Mouse (Mus musculus) limb, embryonic 15.5 days (tissue): ENCODE measurements around the gene Cox6b1. TPM values are rescaled to one million over a fixed set of nuclear protein-coding genes. Genes with fewer than 3 reads are reported as not detected.

Source experiments
- ATAC-seq: fragments of 200-750 bp; cut with Nextera tagmentation; 2 replicates; pipeline ENCODE4 v1.8.0; 2017; ENCODE audit warnings: low read depth, moderate TSS enrichment; ENCODE audit not compliant: insufficient number of reproducible peaks, low FRiP score, low TSS enrichment
- H3K27ac ChIP-seq: fragments of 300-500 bp; sonication (generic); 2 replicates; pipeline ENCODE4 v1.5.1; 2015; ENCODE audit warnings: moderate library complexity, mild to moderate bottlenecking, inconsistent platforms
- H3K27me3 ChIP-seq: fragments of 300-500 bp; sonication (generic); 2 replicates; pipeline ENCODE4 v1.6.1; 2015; ENCODE audit warnings: inconsistent platforms
- H3K36me3 ChIP-seq: fragments of 300-500 bp; sonication (generic); 2 replicates; pipeline ENCODE4 v1.6.1; 2015; ENCODE audit warnings: inconsistent platforms
- H3K4me1 ChIP-seq: fragments of 300-500 bp; sonication (generic); 2 replicates; pipeline ENCODE4 v1.6.1; 2015; ENCODE audit warnings: inconsistent platforms
- H3K4me2 ChIP-seq: fragments of 300-500 bp; sonication (generic); 2 replicates; pipeline ENCODE4 v1.6.1; 2015; ENCODE audit warnings: mild to moderate bottlenecking, inconsistent platforms
- H3K4me3 ChIP-seq: fragments of 300-500 bp; sonication (generic); 2 replicates; pipeline ENCODE4 v1.5.1; 2015; ENCODE audit warnings: mild to moderate bottlenecking, inconsistent platforms
- H3K9ac ChIP-seq: fragments of 300-500 bp; sonication (generic); 2 replicates; pipeline ENCODE4 v1.6.1; 2015; ENCODE audit warnings: inconsistent platforms
- H3K9me3 ChIP-seq: fragments of 300-500 bp; sonication (generic); 2 replicates; pipeline ENCODE4 v1.6.1; 2016; ENCODE audit warnings: inconsistent platforms
- WGBS: fragments of 180-500 bp; shearing (Covaris S2); methylation state at CpG from one replicate; pipeline ENCODE4 v1.1.7; 2015; 5-methylcytosine and 5-hydroxymethylcytosine counted together
- polyA plus RNA-seq: library from polyadenylated mRNA; unstranded; fragments of >200 nt; fragmentation: Nextera tagmentation; extraction: Ambion mirVana; gene quantifications from 2 replicates; pipeline ENCODE4 v1.2.1, GENCODE M21; 2015

The Cox6b1 gene
- 739 and 763 TPM in 2 replicates for polyA plus RNA-seq

DNA sequence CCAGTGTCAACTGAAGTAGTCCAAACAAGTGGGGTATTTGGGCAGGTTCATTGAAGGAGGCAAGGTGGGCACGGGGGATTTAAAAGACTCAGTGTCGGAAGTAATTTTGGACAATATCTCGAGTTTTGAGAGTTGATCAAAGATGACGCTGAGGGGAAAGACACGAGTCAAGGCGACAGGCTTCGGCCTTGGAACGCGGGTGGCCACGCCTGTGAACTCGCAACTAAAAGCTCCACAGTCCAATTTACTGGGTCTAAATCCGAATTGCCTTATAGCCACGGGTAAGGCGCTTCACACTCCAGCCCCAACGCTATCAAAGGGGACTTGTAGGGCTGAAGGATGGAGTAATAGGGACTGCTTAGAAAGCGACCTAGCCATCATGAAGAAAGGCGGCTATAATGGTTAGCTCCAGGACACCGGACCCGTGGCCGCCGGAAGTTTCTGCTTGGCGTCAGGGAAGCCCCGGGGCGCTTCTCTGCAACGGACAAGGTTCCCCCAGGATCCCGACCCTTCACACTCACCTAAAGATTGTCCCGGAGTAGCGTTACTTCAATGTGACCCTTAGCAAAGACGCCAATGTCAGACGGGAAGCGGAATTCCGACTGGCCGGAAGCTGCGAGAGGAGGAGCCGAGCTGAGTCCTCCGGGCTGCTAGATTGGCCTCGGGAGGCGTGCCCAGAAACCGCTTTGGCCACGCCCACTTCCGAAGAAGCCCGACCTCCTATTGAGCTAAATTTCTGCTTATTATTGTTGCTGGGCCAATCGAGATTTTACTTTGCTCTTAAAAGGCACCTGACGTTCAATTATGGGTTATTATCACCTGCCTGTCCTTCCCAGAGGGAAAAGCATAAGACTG lies at the start of gene Cox6b1:
Cox6b1 (minus strand) TSS at position 622 of the 855 bp plus-strand sequence.
- 0 out of 2 replicates have a peak, but pooled peaks cover 14% of the 10 kb centered on the region for H3K27me3 ChIP-seq
- 2% methylated on average over 44 of the region's 44 CpGs for WGBS
- H3K9ac ChIP-seq, result peak within 1 kb of the TSS; percentile 78
- peaks cover 32% of the 10 kb centered on the region for H3K36me3 ChIP-seq
- peak within 1 kb of the TSS; percentile 78 for H3K4me3 ChIP-seq
- H3K4me1 ChIP-seq, result peaks cover 11% of the 10 kb centered on the region
- peak; percentile 86 for ATAC-seq
- peak within 1 kb of the TSS; percentile 69; the same call in 1 of the 2 replicates for H3K27ac ChIP-seq
- H3K9me3 ChIP-seq, result no peaks in the 10 kb centered on the region
- peak within 1 kb of the TSS; percentile 62 for H3K4me2 ChIP-seq

DNA sequence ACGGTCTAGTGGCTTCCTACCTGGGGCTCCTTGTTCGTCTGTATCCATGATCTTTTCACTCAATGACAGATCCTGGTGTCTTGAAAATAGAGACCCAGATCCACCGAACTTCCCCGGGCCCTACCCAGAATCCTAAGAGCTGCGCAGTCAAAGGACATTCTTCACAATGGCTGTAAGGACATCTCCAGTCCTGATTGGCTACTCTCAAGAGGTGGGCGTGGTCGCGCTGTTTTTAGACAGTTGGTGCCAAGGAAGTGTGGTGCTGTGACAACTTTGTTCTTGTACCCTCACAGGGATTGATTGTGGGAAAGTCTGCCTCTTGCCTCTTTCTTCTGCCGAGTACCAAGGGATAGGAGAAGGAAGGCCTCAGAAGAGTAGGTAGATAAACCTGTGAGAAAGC lies 45.5 kb upstream of the Cox6b1 start, which contains the start of gene Pmis2:
Pmis2 (minus strand) TSS at position 126 of the 400 bp plus-strand sequence.
- Histone ChIP-seq H3K9me3 (no peaks in the 10 kb centered on the region), H3K9ac (no peak within 1 kb of the TSS), H3K4me1 (no peaks in the 10 kb centered on the region), H3K4me2 (no peak within 1 kb of the TSS), H3K27me3 (no peaks in the 10 kb centered on the region), H3K36me3 (no peaks in the 10 kb centered on the region), H3K4me3 (no peak within 1 kb of the TSS), H3K27ac (no peak within 1 kb of the TSS)
- 63% methylated on average over 9 of the region's 9 CpGs for WGBS
- ATAC-seq, result no peak

DNA sequence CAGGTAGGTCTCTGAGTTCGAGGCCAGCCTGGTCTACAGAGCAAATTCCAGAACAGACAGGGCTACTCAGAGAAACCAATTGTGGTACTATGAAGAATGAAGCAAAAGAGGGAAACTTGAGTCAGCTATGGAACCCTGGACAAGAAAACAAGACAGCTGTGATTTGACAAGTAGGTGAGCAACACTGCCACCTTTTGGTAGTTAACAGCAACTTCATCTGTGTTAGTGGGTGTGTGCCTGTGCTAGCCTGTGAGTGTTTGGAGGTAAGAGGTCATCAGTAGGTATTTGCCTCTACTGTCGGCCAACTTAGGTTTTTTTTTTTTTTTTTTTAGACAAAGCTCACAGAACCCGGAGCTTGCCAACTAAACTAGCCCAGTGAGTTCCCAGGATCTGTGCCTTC lies 43.3 kb upstream of the Cox6b1 start:
- H3K4me1 ChIP-seq, result peaks cover 8% of the 10 kb centered on the region; the same call in 1 of the 2 replicates
- H3K4me3 ChIP-seq, result no peak overlapping the region
- H3K9ac ChIP-seq, result no peak overlapping the region
- H3K9me3 ChIP-seq, result no peaks in the 10 kb centered on the region
- no peaks in the 10 kb centered on the region for H3K36me3 ChIP-seq
- ATAC-seq, result no peak
- 30% methylated on average over 3 of the region's 3 CpGs for WGBS
- no peaks in the 10 kb centered on the region for H3K27me3 ChIP-seq
- H3K27ac ChIP-seq, result no peak overlapping the region
- no peak overlapping the region for H3K4me2 ChIP-seq

DNA sequence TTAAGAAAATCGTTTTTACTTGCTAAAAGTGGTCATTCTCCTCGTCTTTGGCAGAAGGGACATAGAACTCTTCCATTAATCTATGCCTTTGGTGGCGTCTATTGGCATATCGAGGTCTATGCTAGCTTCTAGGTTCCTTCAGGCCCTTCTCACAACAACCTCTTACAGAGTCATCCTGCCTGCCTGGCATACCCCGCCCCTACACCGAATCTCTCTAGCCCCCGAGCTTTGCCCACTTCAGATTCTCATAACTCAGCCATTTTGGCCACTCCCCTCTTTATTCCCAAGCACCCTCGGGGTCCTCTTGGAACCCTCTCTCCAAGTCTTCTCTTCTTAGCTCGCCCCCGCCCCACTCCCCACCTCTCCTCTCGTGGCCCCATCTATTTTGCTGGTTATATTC lies 39.4 kb upstream of the Cox6b1 start:
- Histone ChIP-seq H3K9me3 (no peaks in the 10 kb centered on the region), H3K27ac (peak overlapping the region; percentile 33; the same call in 1 of the 2 replicates), H3K4me2 (peak overlapping the region; percentile 84)

DNA sequence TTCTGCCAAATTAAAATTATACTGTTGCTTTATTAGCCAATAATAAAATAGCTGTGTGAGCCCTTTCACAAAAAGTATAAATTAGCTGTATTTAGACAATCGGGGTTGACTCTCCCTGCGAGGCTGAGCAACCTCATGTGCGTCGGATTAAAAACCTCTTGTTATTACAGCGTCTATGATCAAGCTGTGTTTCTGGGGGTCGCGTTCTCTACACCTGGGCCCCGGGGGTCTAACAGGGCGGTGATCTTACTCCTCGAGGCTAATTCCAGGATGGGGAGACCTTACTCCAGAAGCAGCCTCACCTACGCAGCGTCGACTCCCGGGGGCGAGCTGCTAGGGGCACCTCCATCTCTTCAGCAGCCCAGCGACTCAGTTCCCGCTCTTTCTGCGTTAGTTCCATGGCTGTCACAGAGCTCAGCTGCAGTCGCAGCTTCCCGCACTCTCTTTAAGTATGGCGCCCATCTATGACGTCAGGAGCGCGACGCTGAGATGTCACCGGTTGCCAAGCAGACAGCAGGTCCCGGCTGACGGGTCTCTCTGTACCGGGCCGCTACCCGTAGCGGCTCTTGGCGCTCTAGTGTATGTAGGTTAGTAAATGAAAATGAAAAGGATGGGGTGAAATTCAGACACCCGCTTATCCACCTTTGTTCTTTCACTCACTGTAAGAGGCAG lies 38.7 kb upstream of the Cox6b1 start, which contains the start of gene Haus5:
Haus5 (minus strand) TSS at position 466 of the 672 bp plus-strand sequence.
- under 1% methylated on average over 34 of the region's 34 CpGs for WGBS
- Histone ChIP-seq H3K9ac (peak within 1 kb of the TSS; percentile 73), H3K27me3 (no peaks in the 10 kb centered on the region), H3K4me1 (peaks cover 9% of the 10 kb centered on the region; the same call in 1 of the 2 replicates), H3K4me2 (peak within 1 kb of the TSS; percentile 84), H3K27ac (peak within 1 kb of the TSS; percentile 70), H3K4me3 (peak within 1 kb of the TSS; percentile 71), H3K36me3 (peaks cover 22% of the 10 kb centered on the region), H3K9me3 (no peaks in the 10 kb centered on the region)
- ATAC-seq, result peak; percentile 85

More for the DNA sequence above, 39.4 kb upstream of the Cox6b1 start:
- H3K36me3 ChIP-seq, result peaks cover 15% of the 10 kb centered on the region
- H3K4me1 ChIP-seq, result peaks cover 9% of the 10 kb centered on the region; the same call in 1 of the 2 replicates
- H3K4me3 ChIP-seq, result peak overlapping the region; percentile 71
- WGBS, result 3% methylated on average over 11 of the region's 11 CpGs
- peak overlapping the region; percentile 73; the same call in 1 of the 2 replicates for H3K9ac ChIP-seq
- H3K27me3 ChIP-seq, result no peaks in the 10 kb centered on the region
- ATAC-seq, result no peak

DNA sequence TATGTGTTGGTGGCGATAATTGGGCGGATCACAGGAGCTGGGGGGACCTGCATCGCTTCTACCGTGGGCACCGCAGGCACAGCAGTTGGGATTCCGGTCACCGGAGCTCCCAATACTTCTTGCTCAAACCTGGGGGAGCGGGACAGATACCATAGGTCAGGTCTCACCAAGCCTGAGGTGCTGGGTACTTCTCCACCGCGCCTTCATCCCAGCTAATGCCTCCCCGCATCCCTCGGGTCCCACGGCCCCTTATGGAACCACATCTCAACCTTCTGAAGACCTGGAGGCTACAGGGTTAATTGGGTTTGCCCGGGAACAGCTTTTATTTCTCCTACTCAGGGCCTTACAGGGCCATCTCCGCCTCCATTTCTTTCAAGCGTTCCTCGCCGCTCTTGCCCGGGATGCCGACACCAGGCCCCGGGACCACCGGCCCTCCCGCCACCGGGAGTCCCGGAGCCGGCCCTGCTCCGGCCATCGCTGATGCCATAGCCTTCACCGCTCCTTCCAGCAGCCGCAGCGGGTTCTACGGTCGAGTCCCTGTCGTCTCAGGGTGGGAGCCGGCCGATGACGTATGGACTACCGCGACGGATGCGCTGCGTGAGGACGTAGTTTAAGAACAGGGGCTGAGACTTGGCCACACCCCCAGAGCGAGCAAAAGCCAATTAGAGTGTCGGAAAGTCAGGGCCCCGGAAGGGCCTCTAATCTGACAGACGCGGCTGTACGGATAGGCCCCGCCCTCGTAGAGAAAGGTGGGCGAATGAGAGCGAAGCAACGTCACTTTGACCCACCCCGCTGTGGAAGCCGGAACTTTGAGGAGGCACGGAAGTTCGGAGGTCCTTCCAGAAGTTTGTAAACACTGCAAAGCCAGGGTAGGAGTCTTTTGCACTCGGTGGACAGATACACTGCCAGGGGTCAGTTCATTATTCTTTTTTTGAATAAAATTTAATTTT lies 23.9 kb upstream of the Cox6b1 start, which contains the start of gene Rbm42:
Rbm42 (minus strand) TSS at position 727 of the 950 bp plus-strand sequence.
- peak; percentile 98 for ATAC-seq
- peaks cover 59% of the 10 kb centered on the region for H3K36me3 ChIP-seq

DNA sequence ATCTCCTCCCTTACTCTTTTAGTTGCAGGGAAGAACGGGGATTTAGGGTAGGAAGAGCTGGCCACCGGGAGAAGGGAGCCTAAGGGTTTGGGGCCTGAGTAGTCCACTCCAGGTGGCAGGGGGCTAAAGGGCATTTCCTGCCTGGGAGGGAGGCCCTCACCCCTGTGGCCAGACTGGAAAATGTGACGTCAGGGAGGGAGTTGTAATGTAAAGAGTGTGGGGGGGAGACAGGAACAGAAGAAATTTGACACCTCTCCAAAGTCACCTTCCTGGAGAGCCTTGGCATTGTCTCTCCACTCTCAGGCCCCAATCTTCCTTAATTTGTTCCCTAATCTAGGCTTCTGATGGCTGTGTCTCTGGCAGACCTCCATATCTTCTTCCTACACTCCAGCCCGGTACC lies 13.1 kb upstream of the Cox6b1 start:
- H3K27me3 ChIP-seq, result peaks cover 26% of the 10 kb centered on the region
- ATAC-seq, result no peak
- no peak overlapping the region for H3K4me2 ChIP-seq
- H3K36me3 ChIP-seq, result peaks cover 43% of the 10 kb centered on the region
- H3K27ac ChIP-seq, result no peak overlapping the region
- H3K9ac ChIP-seq, result no peak overlapping the region
- H3K4me1 ChIP-seq, result peaks cover 10% of the 10 kb centered on the region
- H3K9me3 ChIP-seq, result no peaks in the 10 kb centered on the region
- WGBS, result 19% methylated on average over 4 of the region's 4 CpGs
- no peak overlapping the region for H3K4me3 ChIP-seq

More for the DNA sequence above, 23.9 kb upstream of the Cox6b1 start, which contains the start of gene Rbm42:
- Histone ChIP-seq H3K4me3 (peak within 1 kb of the TSS; percentile 89), H3K27me3 (no peaks in the 10 kb centered on the region), H3K4me2 (peak within 1 kb of the TSS; percentile 90), H3K9ac (peak within 1 kb of the TSS; percentile 95), H3K4me1 (peaks cover 14% of the 10 kb centered on the region), H3K27ac (peak within 1 kb of the TSS; percentile 58; the same call in 1 of the 2 replicates), H3K9me3 (no peaks in the 10 kb centered on the region)
- 2% methylated on average over 59 of the region's 59 CpGs for WGBS

DNA sequence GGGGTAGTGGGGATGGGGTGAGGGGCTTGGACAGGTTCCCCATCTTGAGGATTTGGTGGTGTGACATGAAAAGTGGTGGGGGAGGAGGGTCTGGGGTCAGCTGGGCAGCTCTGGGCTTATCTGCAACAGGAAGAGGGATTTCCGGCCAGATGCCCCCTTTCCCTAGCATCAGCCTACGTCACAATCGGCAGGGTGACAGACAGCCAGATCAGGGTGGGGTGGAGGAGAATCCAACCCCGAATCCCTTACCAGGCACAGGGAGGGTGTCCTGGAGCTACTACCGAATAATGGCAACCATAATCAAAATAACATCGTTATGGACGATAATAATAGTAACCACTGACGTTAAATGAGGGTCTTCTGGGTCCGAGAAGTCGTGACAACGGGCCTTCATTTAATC lies 10.4 kb upstream of the Cox6b1 start:
- H3K27me3 ChIP-seq, result peaks cover 46% of the 10 kb centered on the region
- H3K36me3 ChIP-seq, result peaks cover 16% of the 10 kb centered on the region
- H3K9me3 ChIP-seq, result no peaks in the 10 kb centered on the region
- peaks cover 16% of the 10 kb centered on the region for H3K4me1 ChIP-seq
- ATAC-seq, result no peak
- WGBS, result 17% methylated on average over 11 of the region's 11 CpGs
- H3K27ac ChIP-seq, result no peak overlapping the region
- no peak overlapping the region for H3K9ac ChIP-seq
- H3K4me2 ChIP-seq, result no peak overlapping the region
- H3K4me3 ChIP-seq, result no peak overlapping the region

DNA sequence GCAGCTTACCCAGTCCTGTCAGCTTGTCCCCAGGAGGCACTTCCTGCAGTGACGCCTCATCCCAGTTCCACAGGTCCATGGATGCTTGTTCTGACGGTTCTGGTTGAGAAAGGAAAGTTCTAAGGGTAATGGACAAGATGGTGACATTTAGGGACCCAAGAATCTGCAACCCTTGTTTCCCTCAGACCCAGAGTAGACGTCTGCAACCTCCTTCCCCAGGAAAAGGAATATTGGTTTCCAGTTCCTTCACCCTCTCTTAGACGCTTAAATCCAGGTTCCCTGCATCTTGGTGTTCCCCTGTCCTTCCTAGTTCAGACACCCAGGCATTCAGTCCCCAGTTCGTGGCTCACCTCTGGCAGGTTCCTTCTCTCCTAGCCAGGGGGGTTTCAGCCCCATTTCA lies 9.8 kb upstream of the Cox6b1 start, which contains the start of gene Etv2:
Etv2 (minus strand) TSS at position 101 of the 400 bp plus-strand sequence.
- Histone ChIP-seq H3K9me3 (no peaks in the 10 kb centered on the region), H3K4me1 (peaks cover 16% of the 10 kb centered on the region), H3K4me3 (peak within 1 kb of the TSS; percentile 18), H3K9ac (no peak within 1 kb of the TSS), H3K27ac (no peak within 1 kb of the TSS), H3K4me2 (peak within 1 kb of the TSS; percentile 33), H3K27me3 (peaks cover 51% of the 10 kb centered on the region), H3K36me3 (peaks cover 9% of the 10 kb centered on the region)
- ATAC-seq, result no peak
- 8% methylated on average over 5 of the region's 5 CpGs for WGBS

DNA sequence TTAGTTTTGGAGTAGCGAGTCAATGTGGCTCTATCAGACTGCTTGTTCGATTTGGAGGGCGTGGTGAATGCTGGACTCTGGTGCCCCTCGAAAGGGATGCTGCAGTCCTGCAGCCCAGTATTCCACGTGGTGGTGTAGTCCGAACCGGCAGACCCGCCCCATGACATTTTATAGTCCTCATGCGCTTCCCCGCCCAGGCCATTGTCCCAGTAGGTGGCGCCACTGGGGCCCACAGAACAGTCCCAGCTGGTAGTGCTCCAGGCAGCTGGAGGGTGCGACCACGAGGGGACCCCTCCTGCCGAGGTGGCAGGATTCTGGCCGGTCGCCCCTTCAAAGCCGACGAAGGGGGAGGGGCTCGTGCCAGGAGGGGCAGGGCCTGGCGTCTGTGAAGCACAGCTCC lies 8.7 kb upstream of the Cox6b1 start:
- Histone ChIP-seq H3K4me2 (peak overlapping the region; percentile 33), H3K27ac (no peak overlapping the region), H3K9me3 (no peaks in the 10 kb centered on the region), H3K27me3 (peaks cover 58% of the 10 kb centered on the region), H3K9ac (no peak overlapping the region), H3K4me3 (peak overlapping the region; percentile 18), H3K36me3 (no peaks in the 10 kb centered on the region), H3K4me1 (peaks cover 16% of the 10 kb centered on the region)
- under 1% methylated on average over 20 of the region's 20 CpGs for WGBS
- no peak for ATAC-seq
